Mouse (Mus musculus): ENCODE data around the gene Mettl27. TPM values are rescaled to one million over a fixed set of nuclear protein-coding genes. Genes with fewer than 3 reads are reported as not detected.

Mettl27 gene
- 10 to 100 TPM; 11.0 to 18.6 TPM for polyA plus RNA-seq (2017; shearing (Covaris generic))

GRCm38 (mm10) chr5:134932179-134932902 lies at the start of gene Mettl27:
Mettl27 (plus strand) TSS chr5:134932368.

DNA sequence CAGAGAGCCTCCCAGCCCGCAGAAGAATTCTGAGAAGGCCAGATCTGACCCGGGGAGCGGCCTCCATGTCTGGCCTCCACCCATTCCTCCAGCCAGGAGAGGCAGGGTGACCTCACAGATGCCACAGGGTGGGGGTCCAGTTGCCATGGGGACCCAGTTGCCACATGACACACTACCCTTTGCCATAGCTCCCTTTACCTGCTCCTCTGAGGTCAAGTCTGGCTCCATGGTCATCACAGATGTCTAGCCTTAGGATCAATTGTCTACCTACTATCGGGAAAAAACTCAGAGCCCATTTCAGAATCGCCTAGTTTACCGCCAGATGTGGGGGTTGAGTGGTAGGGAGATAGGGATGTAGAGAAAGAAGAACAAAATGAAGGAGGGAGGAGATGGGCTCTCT lies 25.5 kb upstream of the Mettl27 start, which contains the start of gene Tmem270:
TSS of gene Tmem270 (minus strand) at position 101 of the 400 bp plus-strand sequence.

GRCm38 (mm10) chr5:134915311-134915710 lies 16.9 kb upstream of the Mettl27 start, which contains the start of gene Cldn13:
Cldn13 (minus strand) TSS chr5:134915526.

DNA sequence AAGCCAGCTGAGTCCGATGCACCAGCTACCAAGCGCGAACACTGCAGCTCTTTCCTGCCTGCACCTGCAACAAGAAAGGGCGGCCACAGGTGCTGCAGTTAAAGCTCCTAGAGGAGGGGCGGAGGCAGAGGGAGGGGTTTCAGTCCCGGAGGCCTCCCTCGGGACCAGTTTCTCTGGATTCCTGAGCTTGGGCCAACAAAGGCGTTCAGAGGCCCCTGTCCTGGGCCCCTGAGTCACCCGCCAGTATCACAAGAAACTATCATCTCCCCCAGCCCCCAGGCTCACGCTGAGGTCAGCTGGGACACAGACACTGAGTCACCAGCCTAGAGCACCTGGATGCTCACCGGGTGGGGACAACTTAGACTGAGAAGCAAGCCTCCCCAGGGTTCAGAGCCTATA lies 14.7 kb downstream of the Mettl27 start, which contains the start of gene Cldn4:
TSS of gene Cldn4 (minus strand) at position 78 of the 399 bp plus-strand sequence.

GRCm38 (mm10) chr5:134985633-134986297 lies 53.6 kb downstream of the Mettl27 start, which contains the start of gene Cldn3:
Cldn3 (plus strand) TSS chr5:134986214.

Other genes with a start within 250 kb of the Mettl27 start
- gene Limk1, start 243.8 kb upstream of the Mettl27 start, polyA plus RNA-seq (2017; shearing (Covaris generic)): 10 to 100 TPM; 17.6 to 25.3 TPM
- gene Eln, start 185.0 kb upstream of the Mettl27 start, polyA plus RNA-seq (2017; shearing (Covaris generic)): under 1 TPM; 0.17 to 0.26 TPM
- not detected for gene Tmem270, start 25.6 kb upstream of the Mettl27 start, polyA plus RNA-seq (2017; shearing (Covaris generic))
- 1 to 10 TPM; 1.2 to 2.7 TPM for gene Cldn13, start 16.8 kb upstream of the Mettl27 start, polyA plus RNA-seq (2017; shearing (Covaris generic))
- gene Cldn4, start 14.6 kb downstream of the Mettl27 start, polyA plus RNA-seq (2017; shearing (Covaris generic)): under 1 TPM in 1 of 2 experiments, not detected in 1; 0.57 TPM
- not detected for gene Cldn3, start 53.8 kb downstream of the Mettl27 start, polyA plus RNA-seq (2017; shearing (Covaris generic))
- gene Abhd11, start 76.8 kb downstream of the Mettl27 start, polyA plus RNA-seq (2017; shearing (Covaris generic)): 10 to 100 TPM; 43.2 to 91.7 TPM
- gene Stx1a, start 91.1 kb downstream of the Mettl27 start, polyA plus RNA-seq (2017; shearing (Covaris generic)): 10 to 100 TPM in 1 of 2 experiments, 1 to 10 TPM in 1; 9.5 to 15.9 TPM
- gene Dnajc30, start 131.8 kb downstream of the Mettl27 start, polyA plus RNA-seq (2017; shearing (Covaris generic)): 10 to 100 TPM; 16.8 to 24.4 TPM
- gene Bud23, start 132.6 kb downstream of the Mettl27 start, polyA plus RNA-seq (2017; shearing (Covaris generic)): 100 to 1,000 TPM in 1 of 2 experiments, 10 to 100 TPM in 1; 76.2 to 111 TPM
- gene Vps37d, start 145.9 kb downstream of the Mettl27 start, polyA plus RNA-seq (2017; shearing (Covaris generic)): not detected
- gene Mlxipl, start 157.5 kb downstream of the Mettl27 start, polyA plus RNA-seq (2017; shearing (Covaris generic)): under 1 TPM; 0.18 to 0.43 TPM
- gene Tbl2, start 217.3 kb downstream of the Mettl27 start, polyA plus RNA-seq (2017; shearing (Covaris generic)): 10 to 100 TPM; 12.8 to 16.5 TPM
- gene Bcl7b, start 235.9 kb downstream of the Mettl27 start, polyA plus RNA-seq (2017; shearing (Covaris generic)): 10 to 100 TPM; 82.5 to 84.2 TPM

Data from activated CD4-positive, CD25-positive, alpha-beta regulatory T cell (primary cell).